Mouse (Mus musculus) embryo, embryonic 9.5 days (tissue): Measurements from ENCODE around the gene BC053393.
A peak's percentile ranks its signal among the peaks of the same experiment; 100 is the strongest.
"Not testable (repeated sequence)": the region's sequence is repeated elsewhere in the genome, so short reads cannot be mapped to it uniquely, and the experiment has no call there.

ENCODE experiments used
- DNase-seq: peaks from one replicate; pipeline ENCODE4 v3.0.0-alpha.2; 2017; ENCODE audit errors: extremely low spot score

Gene BC053393

GRCm38 (mm10) chr11:46571327-46571726 lies at the start of gene BC053393:
Gene BC053393, plus strand, starts transcription at chr11:46571536.
- no peak for DNase-seq

DNA sequence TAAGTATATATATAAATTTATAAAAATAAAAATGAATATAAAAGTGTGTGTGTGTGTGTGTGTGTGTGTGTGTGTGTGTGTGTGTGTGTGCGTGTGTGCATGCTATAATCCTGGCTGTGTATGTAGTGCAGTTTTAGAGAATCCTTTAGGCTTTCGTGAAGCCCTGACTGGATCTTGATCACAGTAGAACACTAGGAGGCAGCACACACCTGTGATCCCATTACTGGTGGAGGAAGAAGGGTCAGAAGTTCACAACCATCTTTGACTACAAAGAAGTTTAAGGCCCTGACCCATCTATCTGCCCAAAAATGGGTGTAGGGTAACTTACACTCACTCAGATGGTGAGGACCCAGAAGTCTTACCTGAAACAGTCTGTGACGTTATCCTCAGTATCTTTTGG lies 48.6 kb upstream of the BC053393 start:
- DNase-seq: no peak

DNA sequence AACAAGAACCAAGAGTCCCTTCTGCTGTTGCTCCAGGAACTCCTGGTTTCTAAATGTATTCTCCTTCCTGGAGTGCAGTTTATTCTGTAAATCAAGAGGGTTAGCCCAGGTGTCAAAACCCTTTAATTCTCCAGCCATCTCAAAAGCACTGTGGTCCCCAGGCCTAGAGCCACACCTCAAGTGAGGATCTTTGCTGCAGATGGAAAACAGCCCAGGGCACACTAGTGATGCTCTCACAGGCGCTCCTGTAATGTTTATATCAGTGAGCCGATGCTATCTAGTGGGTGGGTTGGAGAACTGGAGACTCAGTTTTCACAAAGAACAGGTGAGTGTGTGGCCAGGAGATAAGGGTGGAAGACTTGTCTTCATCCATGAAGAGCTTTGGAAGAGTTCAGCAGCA lies 47.4 kb upstream of the BC053393 start, which contains the start of gene Gm12169:
Gm12169 (plus strand) TSS at position 301 of the 400 bp plus-strand sequence.
- DNase-seq: no peak

DNA sequence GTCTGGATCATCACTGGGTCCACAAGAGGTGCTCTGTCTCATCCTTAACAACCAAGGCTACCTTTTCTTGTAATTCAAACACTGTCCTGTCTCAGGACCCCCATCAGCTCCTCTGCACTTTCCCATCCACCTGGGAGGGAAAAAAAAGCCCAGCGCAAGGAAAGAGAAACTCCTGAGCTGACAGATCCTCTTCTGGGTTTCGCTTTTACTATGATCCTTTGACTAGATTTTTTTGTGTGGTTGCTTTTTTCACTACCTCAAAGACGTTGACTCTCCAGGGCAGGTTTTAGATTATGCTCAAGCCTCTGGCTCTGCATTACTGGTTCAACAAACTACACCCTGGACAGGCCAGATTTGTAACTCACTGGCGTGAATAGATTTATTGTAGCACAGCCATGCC lies 41.2 kb upstream of the BC053393 start:
- DNase-seq: no peak

DNA sequence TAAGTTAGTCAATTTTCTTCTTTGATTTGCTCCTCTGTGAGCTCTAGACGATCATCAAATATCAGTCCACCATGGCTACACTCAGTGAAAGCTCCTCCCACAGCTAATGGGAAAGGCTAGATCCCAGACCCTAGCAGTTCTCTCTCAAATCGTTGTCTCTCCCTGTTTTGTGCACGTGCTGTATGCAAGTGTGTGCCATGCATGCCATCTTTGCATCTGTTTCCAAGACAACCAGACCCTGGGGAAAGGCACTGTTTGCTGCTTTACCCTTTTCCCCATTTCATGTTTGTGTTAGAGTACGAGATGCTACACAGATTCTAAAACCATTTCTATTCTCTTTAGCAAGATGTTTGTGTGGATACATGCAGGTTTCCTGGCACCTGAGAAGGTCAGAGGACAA lies 34.4 kb upstream of the BC053393 start:
- DNase-seq: no peak

GRCm38 (mm10) chr11:46543530-46543929 lies 27.8 kb upstream of the BC053393 start:
- no peak for DNase-seq

- DNase-seq: no peak
Measured at GRCm38 (mm10) chr11:46549721-46550120, 21.6 kb upstream of the BC053393 start.

GRCm38 (mm10) chr11:46552741-46553140 lies 18.6 kb upstream of the BC053393 start:
- DNase-seq: no peak

DNA sequence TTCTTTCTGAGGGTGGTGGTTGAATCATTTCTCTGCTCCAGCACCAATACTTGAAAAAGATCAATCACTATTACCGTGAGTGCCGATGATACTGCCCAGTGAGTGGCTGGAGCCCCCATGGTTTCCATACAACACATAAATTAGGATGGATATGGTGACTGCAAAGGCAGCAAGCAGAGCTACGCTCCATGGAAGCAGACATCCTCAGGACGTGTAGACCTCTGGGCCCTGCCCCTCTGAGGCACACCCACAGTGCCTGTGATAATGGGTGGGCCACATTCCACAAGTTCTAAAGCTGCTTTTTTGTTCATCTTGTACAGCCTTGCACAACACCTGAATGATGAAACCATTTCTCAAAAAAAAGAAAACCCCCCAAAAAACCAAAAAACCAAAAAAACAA lies 10.2 kb upstream of the BC053393 start:
- DNase-seq: no peak

DNA sequence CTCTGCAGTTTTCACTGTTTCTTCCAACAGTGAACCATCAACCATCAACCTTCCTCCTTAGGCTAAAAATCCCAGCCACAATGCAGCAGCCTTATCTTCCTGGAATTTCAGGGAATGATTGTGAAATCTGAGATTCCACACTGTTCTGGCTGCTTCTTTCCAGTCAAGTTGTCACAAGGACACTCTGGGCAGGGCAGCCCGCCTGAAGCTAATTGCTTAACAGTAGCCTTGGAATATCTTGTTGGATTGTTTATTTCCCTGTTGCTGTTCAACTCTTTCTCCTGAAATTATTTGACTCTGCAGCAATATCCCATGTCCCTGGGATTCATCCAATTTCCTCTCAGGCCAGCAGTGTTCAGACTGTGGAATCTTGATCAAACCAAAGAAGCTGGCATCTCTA lies 6.7 kb upstream of the BC053393 start:
- DNase-seq: no peak

DNA sequence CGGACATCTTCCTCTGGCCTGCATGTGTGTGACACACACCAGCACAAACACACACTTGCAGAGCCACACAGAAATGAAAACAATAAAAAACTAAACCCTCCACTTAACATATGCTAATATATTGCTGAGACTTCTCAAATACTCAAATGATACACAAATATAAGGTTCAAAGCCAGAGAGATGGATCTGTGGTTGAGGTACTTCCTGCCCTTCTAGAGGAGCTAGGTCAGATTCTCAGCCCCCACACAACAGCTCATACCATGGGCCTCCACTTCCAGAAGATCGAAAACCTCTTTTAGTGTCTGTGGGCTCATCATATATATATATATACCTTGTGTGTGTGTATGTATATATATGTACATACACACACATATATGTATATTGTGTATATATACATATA lies 5.4 kb upstream of the BC053393 start:
- DNase-seq: no peak

GRCm38 (mm10) chr11:46569107-46569506 lies 2.2 kb upstream of the BC053393 start:
- DNase-seq: no peak

DNA sequence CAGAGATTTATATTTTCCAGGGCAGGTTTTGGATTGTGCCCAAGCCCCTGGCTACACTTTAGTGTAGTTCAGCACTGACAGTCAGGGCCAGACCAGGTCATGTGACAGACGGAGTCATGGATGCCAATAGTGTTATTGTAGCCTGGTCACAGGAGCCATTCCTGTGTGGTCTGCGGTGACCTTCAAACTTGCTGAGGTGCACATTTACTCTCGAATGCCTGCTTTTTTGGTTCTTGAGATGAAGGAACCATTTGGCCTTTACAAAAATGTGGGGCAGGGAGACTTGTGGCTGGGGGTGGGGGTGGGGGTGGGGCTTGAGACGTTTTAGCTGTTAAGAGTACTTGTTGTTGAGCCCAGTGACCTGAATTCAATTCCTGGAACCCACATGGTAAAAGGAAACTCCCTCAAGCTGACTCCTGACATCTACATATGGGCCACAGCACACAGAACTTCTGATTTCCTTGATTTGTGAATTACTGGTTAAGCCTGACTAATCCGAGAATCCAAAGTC lies 7.5 kb downstream of the BC053393 start:
- DNase-seq: no peak

GRCm38 (mm10) chr11:46580428-46580827 lies 9.1 kb downstream of the BC053393 start:
- DNase-seq: no peak

DNA sequence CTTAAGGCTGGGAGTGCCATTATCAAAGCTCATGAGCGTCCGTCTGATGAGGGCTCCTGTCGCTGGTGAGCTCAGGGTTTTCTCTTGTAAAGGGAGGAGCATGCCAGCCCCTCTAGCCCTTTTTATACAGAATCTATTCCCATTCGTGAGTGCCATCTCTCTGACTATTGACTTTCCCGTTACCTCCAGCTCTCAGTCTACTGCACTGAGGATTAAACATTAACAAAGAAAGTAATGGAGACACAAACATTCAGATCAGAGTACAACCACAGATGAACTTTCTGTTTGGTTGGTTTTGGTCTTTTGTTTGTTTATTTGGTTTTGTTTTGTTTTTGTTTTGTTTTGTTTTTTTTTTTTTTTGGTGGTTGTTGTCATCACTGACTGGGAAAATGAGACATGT lies 11.4 kb downstream of the BC053393 start:
- no peak for DNase-seq

DNA sequence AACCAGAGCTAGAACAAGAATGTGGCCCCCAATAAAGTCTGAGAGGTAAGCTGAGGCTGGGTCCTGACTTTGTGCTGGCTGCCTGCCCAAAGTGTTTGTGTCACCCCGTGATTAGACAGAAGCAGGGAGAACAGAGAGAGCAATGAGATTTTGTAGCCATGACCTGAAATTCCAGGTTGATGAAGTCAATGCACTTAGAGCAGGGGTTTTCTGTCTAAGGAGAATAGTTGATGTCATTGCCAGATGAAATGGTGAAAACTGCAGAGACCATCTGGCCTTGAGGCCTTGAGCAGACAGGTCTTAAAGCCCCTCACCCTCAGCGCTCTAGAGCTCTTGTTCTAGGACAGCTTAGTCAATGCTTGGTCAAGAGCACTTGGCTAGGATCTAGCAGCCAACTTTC lies 21.1 kb downstream of the BC053393 start:
- no peak for DNase-seq

- no peak for DNase-seq
Measured at GRCm38 (mm10) chr11:46619929-46620328, 48.6 kb downstream of the BC053393 start.

- no peak for DNase-seq
Measured at GRCm38 (mm10) chr11:46620414-46621168, 49.3 kb downstream of the BC053393 start.

GRCm38 (mm10) chr11:46629211-46629795 lies 58.0 kb downstream of the BC053393 start, which contains the start of gene Dppa1:
Gene Dppa1, minus strand, starts transcription at chr11:46629261.
- DNase-seq: no peak

DNA sequence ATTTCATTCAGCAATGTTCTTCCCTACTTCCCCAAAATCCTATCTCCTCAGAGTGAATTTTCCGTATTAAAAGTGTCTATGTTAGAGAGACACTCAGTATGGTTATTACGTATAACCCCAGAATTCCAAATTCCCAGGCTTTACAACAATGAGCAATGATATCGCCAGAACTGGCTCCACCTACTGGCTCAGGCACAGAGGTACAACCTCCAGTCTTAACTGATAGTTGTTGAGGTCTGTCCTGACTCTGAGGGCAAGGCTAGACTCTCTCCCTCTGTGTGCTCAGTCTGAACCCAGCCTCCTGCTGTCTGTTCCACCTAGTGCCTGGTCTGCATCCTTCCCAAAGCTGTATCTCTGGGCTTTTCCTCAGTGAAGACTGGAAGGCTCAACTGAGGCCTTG lies 60.3 kb downstream of the BC053393 start:
- peak; percentile 25 for DNase-seq

DNA sequence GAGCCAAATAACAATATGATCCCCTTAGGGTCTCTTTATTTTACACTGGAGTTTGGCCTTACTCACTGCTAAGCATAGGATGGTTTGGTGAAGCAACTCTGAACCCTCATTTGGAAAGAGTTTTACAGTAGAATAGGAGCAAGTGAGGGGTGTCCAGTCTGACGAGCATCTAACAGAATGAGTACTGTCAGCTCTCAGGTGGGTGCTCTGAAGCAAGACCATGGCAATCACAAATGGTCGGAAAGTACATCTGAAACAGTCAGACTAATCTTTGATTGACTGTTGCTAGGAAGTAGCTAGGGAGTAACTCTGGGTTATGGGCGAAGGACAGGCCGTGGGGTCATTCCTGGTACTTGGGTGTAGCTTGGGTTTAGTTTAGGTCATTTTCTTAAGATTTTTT lies 64.2 kb downstream of the BC053393 start:
- DNase-seq: not testable (repeated sequence)

DNA sequence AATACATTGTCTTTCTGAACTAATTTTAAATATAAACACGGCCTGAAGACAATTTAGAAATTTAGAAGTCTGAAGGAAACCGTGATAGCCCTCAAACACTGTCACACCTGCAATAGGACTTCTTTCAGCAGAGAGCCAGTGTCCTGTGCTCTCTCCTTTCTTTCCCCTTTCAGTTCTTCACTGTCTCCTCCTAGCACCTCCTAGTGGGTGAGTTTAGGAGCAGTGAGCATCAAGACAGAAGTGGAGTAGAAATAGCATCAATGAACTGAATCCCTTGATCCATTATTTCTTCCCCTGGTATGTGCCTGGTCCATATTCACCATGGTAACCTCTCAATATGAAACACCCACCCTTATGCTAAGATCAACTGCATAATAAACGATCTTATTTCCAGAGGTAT lies 65.2 kb downstream of the BC053393 start:
- no peak for DNase-seq
